Mouse (Mus musculus): Measurements from ENCODE around the gene Cdk14. TPM values are rescaled to one million over a fixed set of nuclear protein-coding genes. Genes with fewer than 3 reads are reported as not detected.

Gene Cdk14
- polyA plus RNA-seq, 2 experiments, result 0.68 to 1.4 TPM

GRCm38 (mm10) chr5:4986181-4986580 lies 433.9 kb downstream of the Cdk14 start:
- Histone ChIP-seq H3K27me3 (ENCODE audit: control insufficient read depth, insufficient read depth, low read length) (no peaks in the 10 kb centered on the region), H3K4me2 (ENCODE audit: low read depth) (no peak overlapping the region), H3K36me3 (replicated peaks; ENCODE audit: control insufficient read depth, insufficient read depth, low read depth) (no peaks in the 10 kb centered on the region), H3K4me1 (replicated peaks; ENCODE audit: control insufficient read depth in 2 of 2, insufficient read depth in 2 of 2, low read length in 1 of 2) (no peaks in the 10 kb centered on the region), H3K9me3 (ENCODE audit: control insufficient read depth, low read length) (no peaks in the 10 kb centered on the region), H3K4me3 (ENCODE audit: insufficient read depth in 1 of 2, low read depth in 2 of 2, low read length in 2 of 2) (no peak overlapping the region), H3K9ac (replicated peaks) (no peak overlapping the region), H3K27ac (no peak overlapping the region)
- DNase-seq (ENCODE audit: low read depth in 3 of 3, low spot score in 3 of 3), result no peak
- no peak for ATAC-seq (ENCODE audit: insufficient read depth)
- no peak for TF ChIP-seq EP300 (IDR thresholded peaks at IDR 0.05; ENCODE audit: low read depth)
- no peak for TF ChIP-seq CTCF (IDR thresholded peaks at IDR 0.05; ENCODE audit: low read depth)
- WGBS (ENCODE audit: insufficient replicate concordance), result 49% methylated on average over 2 of the region's 2 CpGs

- H3K9ac ChIP-seq (replicated peaks), result no peak overlapping the region
- no peak overlapping the region for H3K4me2 ChIP-seq (ENCODE audit: low read depth)
- DNase-seq (ENCODE audit: low read depth in 3 of 3, low spot score in 3 of 3) (no peak), ATAC-seq (ENCODE audit: insufficient read depth) (no peak)
- H3K27ac ChIP-seq, result no peak overlapping the region
- no peaks in the 10 kb centered on the region for H3K9me3 ChIP-seq (ENCODE audit: control insufficient read depth, low read length)
- no peak for TF ChIP-seq CTCF (IDR thresholded peaks at IDR 0.05; ENCODE audit: low read depth)
- no peak for TF ChIP-seq EP300 (IDR thresholded peaks at IDR 0.05; ENCODE audit: low read depth)
- H3K4me3 ChIP-seq (ENCODE audit: insufficient read depth in 1 of 2, low read depth in 2 of 2, low read length in 2 of 2), result no peak overlapping the region
- H3K27me3 ChIP-seq (ENCODE audit: control insufficient read depth, insufficient read depth, low read length), result no peaks in the 10 kb centered on the region
- WGBS (ENCODE audit: insufficient replicate concordance), result 67% methylated on average over 4 of the region's 4 CpGs
- no peaks in the 10 kb centered on the region for H3K4me1 ChIP-seq (replicated peaks; ENCODE audit: control insufficient read depth in 2 of 2, insufficient read depth in 2 of 2, low read length in 1 of 2)
- H3K36me3 ChIP-seq (replicated peaks; ENCODE audit: control insufficient read depth, insufficient read depth, low read depth), result no peaks in the 10 kb centered on the region
These were observed 440.6 kb downstream of the Cdk14 start for GRCm38 (mm10) chr5:4979551-4979950.

- DNase-seq (ENCODE audit: low read depth in 3 of 3, low spot score in 3 of 3), result no peak
- 46% methylated on average over 1 of the region's 1 CpGs for WGBS (ENCODE audit: insufficient replicate concordance)
- Histone ChIP-seq H3K4me1 (replicated peaks; ENCODE audit: control insufficient read depth in 2 of 2, insufficient read depth in 2 of 2, low read length in 1 of 2) (no peaks in the 10 kb centered on the region), H3K27me3 (ENCODE audit: control insufficient read depth, insufficient read depth, low read length) (no peaks in the 10 kb centered on the region), H3K27ac (no peak overlapping the region), H3K36me3 (replicated peaks; ENCODE audit: control insufficient read depth, insufficient read depth, low read depth) (no peaks in the 10 kb centered on the region), H3K9me3 (ENCODE audit: control insufficient read depth, low read length) (no peaks in the 10 kb centered on the region), H3K4me3 (ENCODE audit: insufficient read depth in 1 of 2, low read depth in 2 of 2, low read length in 2 of 2) (no peak overlapping the region), H3K4me2 (ENCODE audit: low read depth) (no peak overlapping the region), H3K9ac (replicated peaks) (no peak overlapping the region)
- TF ChIP-seq CTCF (IDR thresholded peaks at IDR 0.05; ENCODE audit: low read depth) (no peak), EP300 (IDR thresholded peaks at IDR 0.05; ENCODE audit: low read depth) (no peak)
- no peak for ATAC-seq (ENCODE audit: insufficient read depth)
These were observed 446.7 kb downstream of the Cdk14 start for GRCm38 (mm10) chr5:4973408-4973807.

- ATAC-seq (ENCODE audit: insufficient read depth) (no peak; the same call in 1 of the 2 replicates), DNase-seq (ENCODE audit: low read depth in 3 of 3, low spot score in 3 of 3) (peak; percentile 7 to 29 (median 12))
- Histone ChIP-seq H3K9me3 (ENCODE audit: control insufficient read depth, low read length) (no peaks in the 10 kb centered on the region), H3K4me2 (ENCODE audit: low read depth) (no peak overlapping the region), H3K36me3 (replicated peaks; ENCODE audit: control insufficient read depth, insufficient read depth, low read depth) (no peaks in the 10 kb centered on the region), H3K4me3 (ENCODE audit: insufficient read depth in 1 of 2, low read depth in 2 of 2, low read length in 2 of 2) (no peak overlapping the region), H3K27ac (no peak overlapping the region), H3K9ac (replicated peaks) (no peak overlapping the region), H3K4me1 (replicated peaks; ENCODE audit: control insufficient read depth in 2 of 2, insufficient read depth in 2 of 2, low read length in 1 of 2) (no peaks in the 10 kb centered on the region; a peak in 1 of 4 replicates), H3K27me3 (ENCODE audit: control insufficient read depth, insufficient read depth, low read length) (no peaks in the 10 kb centered on the region)
- TF ChIP-seq CTCF (IDR thresholded peaks at IDR 0.05; ENCODE audit: low read depth), result peak; percentile 89
- TF ChIP-seq EP300 (IDR thresholded peaks at IDR 0.05; ENCODE audit: low read depth), result no peak
- 49% methylated on average over 15 of the region's 15 CpGs for WGBS (ENCODE audit: insufficient replicate concordance)
These were observed 458.0 kb downstream of the Cdk14 start for GRCm38 (mm10) chr5:4962063-4962610.

- ATAC-seq (ENCODE audit: insufficient read depth) (no peak), DNase-seq (ENCODE audit: low read depth in 3 of 3, low spot score in 3 of 3) (no peak)
- TF ChIP-seq EP300 (IDR thresholded peaks at IDR 0.05; ENCODE audit: low read depth) (no peak), CTCF (IDR thresholded peaks at IDR 0.05; ENCODE audit: low read depth) (no peak)
- Histone ChIP-seq H3K36me3 (replicated peaks; ENCODE audit: control insufficient read depth, insufficient read depth, low read depth) (no peaks in the 10 kb centered on the region), H3K27me3 (ENCODE audit: control insufficient read depth, insufficient read depth, low read length) (no peaks in the 10 kb centered on the region), H3K9ac (replicated peaks) (no peak overlapping the region), H3K4me1 (replicated peaks; ENCODE audit: control insufficient read depth in 2 of 2, insufficient read depth in 2 of 2, low read length in 1 of 2) (no peaks in the 10 kb centered on the region; a peak in 1 of 4 replicates), H3K4me2 (ENCODE audit: low read depth) (no peak overlapping the region), H3K4me3 (ENCODE audit: insufficient read depth in 1 of 2, low read depth in 2 of 2, low read length in 2 of 2) (no peak overlapping the region), H3K9me3 (ENCODE audit: control insufficient read depth, low read length) (no peaks in the 10 kb centered on the region), H3K27ac (no peak overlapping the region)
- 73% methylated on average over 1 of the region's 1 CpGs for WGBS (ENCODE audit: insufficient replicate concordance)
These were observed 458.5 kb downstream of the Cdk14 start for GRCm38 (mm10) chr5:4961636-4962035.
